In the genomic region with DNA sequence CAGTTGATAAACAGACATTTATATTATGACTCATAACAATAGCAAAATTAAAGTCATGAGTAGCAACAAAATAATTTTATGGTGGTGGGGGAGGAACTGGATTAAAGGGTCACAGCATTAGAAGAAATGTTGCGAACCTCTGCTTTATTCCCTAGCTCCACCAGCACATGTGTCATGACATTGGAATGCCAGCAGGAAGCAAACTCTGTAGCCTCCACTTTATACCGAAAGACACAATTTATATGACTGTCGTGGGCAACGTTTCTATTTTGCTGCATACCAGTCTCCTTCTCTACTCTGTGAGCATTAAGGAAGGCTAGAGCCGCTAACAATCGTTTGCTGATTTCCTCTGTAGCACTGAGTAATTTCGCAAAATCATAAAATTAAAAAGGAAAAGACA, we compare ENCODE assay signal across 22 mouse cellular contexts. TPM values are rescaled to one million over a fixed set of nuclear protein-coding genes. Genes with fewer than 3 reads are reported as not detected.
DNase-seq lines count a peak whose midpoint lies in the region; ATAC-seq and TF ChIP-seq lines count a peak whose summit lies in the region.
"Had no signal": no experiment of that assay in that cellular context is flagged by ENCODE, and none has a peak within 500 bp of the region (broad histone marks: within the 10 kb centered on the region; RNA-seq: fewer than 3 reads in every experiment).

No protein-coding gene starts in this region.

- peak overlapping the region; percentile 40; the same call in 1 of the 2 replicates for H3K4me2 ChIP-seq in heart, embryonic 11.5 days
- H3K4me2 ChIP-seq in kidney, embryonic 16.5 days (replicated peaks; ENCODE audit: low read depth, low read length) = 0 out of 2 replicates have a peak overlapping the region, but pooled peaks have one; percentile 21
- peak overlapping the region; percentile 54 for H3K4me2 ChIP-seq in intestine, postnatal 0 days (replicated peaks; ENCODE audit: low read depth)
- H3K4me2 ChIP-seq: forebrain, embryonic 13.5 days; hindbrain, embryonic 13.5 days; liver, embryonic 11.5 days; neural tube, embryonic 13.5 days had no signal

- no peak for ATAC-seq in heart, embryonic 11.5 days (replicated peaks; ENCODE audit: insufficient number of reproducible peaks, low FRiP score, low TSS enrichment)
- ATAC-seq in kidney, embryonic 16.5 days (ENCODE audit: low FRiP score, low TSS enrichment) = no peak
- ATAC-seq in intestine, postnatal 0 days = peak; percentile 72
- ATAC-seq: forebrain, embryonic 13.5 days had no signal

- H3K9ac ChIP-seq in heart, embryonic 11.5 days (ENCODE audit: low read depth, low read length) = no peak overlapping the region
- no peak overlapping the region for H3K9ac ChIP-seq in kidney, embryonic 16.5 days (replicated peaks; ENCODE audit: low read length)
- no peak overlapping the region for H3K9ac ChIP-seq in intestine, postnatal 0 days (ENCODE audit: low read depth, low read length)
- H3K9ac ChIP-seq: forebrain, embryonic 13.5 days; hindbrain, embryonic 13.5 days; neural tube, embryonic 13.5 days had no signal

- H3K27me3 ChIP-seq in heart, embryonic 11.5 days (ENCODE audit: control insufficient read depth, insufficient read depth, low read length) = no peaks in the 10 kb centered on the region
- H3K27me3 ChIP-seq in kidney, embryonic 16.5 days (ENCODE audit: insufficient read depth, low read length) = no peaks in the 10 kb centered on the region
- no peaks in the 10 kb centered on the region for H3K27me3 ChIP-seq in intestine, postnatal 0 days (replicated peaks; ENCODE audit: control insufficient read depth, insufficient read depth, low read length)
- H3K27me3 ChIP-seq: forebrain, embryonic 13.5 days; hindbrain, embryonic 13.5 days; neural tube, embryonic 13.5 days had no signal

- peak overlapping the region; percentile 73 for H3K27ac ChIP-seq in heart, embryonic 11.5 days (ENCODE audit: low read depth, low read length)
- 0 out of 2 replicates have a peak overlapping the region, but pooled peaks have one; percentile 14 for H3K27ac ChIP-seq in kidney, embryonic 16.5 days (ENCODE audit: low read length)
- peak overlapping the region; percentile 79; the same call in 1 of the 2 replicates for H3K27ac ChIP-seq in intestine, postnatal 0 days (ENCODE audit: low read depth, low read length)
- H3K27ac ChIP-seq: embryonic facial prominence, embryonic 10.5 days; forebrain, embryonic 13.5 days; hindbrain, embryonic 13.5 days; midbrain, embryonic 10.5 days; neural tube, embryonic 13.5 days had no signal

- H3K9me3 ChIP-seq in heart, embryonic 11.5 days (replicated peaks; ENCODE audit: control insufficient read depth, low read length) = no peaks in the 10 kb centered on the region
- H3K9me3 ChIP-seq in kidney, embryonic 16.5 days (ENCODE audit: low read length) = no peaks in the 10 kb centered on the region
- H3K9me3 ChIP-seq in intestine, postnatal 0 days (ENCODE audit: control insufficient read depth) = no peaks in the 10 kb centered on the region
- H3K9me3 ChIP-seq: embryonic facial prominence, embryonic 10.5 days; forebrain, embryonic 13.5 days; hindbrain, embryonic 13.5 days; midbrain, embryonic 10.5 days; neural tube, embryonic 13.5 days had no signal

- TF ChIP-seq CTCF in intestine, postnatal 0 days (IDR thresholded peaks at IDR 0.05; ENCODE audit: low read depth) = no peak

- no peak overlapping the region for H3K4me3 ChIP-seq in heart, embryonic 11.5 days (ENCODE audit: low read depth, low read length)
- H3K4me3 ChIP-seq in kidney, embryonic 16.5 days (ENCODE audit: low read length) = no peak overlapping the region
- H3K4me3 ChIP-seq in intestine, postnatal 0 days (ENCODE audit: low read depth, low read length) = no peak overlapping the region
- H3K4me3 ChIP-seq: embryonic facial prominence, embryonic 10.5 days; forebrain, embryonic 13.5 days; hindbrain, embryonic 13.5 days; midbrain, embryonic 10.5 days; neural tube, embryonic 13.5 days had no signal

- H3K4me1 ChIP-seq in heart, embryonic 11.5 days (ENCODE audit: control insufficient read depth, insufficient read depth, low read length) = peaks cover 24% of the 10 kb centered on the region
- peaks cover 24% of the 10 kb centered on the region for H3K4me1 ChIP-seq in kidney, embryonic 16.5 days (ENCODE audit: insufficient read depth, low read length)
- H3K4me1 ChIP-seq in intestine, postnatal 0 days (replicated peaks; ENCODE audit: control insufficient read depth, insufficient read depth, low read length) = peaks cover 12% of the 10 kb centered on the region
- H3K4me1 ChIP-seq: forebrain, embryonic 13.5 days had no signal

- DNase-seq in heart, adult 11 months = no peak
- no peak for DNase-seq in kidney, adult 8-10 months
- DNase-seq in 3T3-L1 (ENCODE audit: low read depth, low spot score) = peak; percentile 5
- DNase-seq in cerebellum, postnatal 4 days (ENCODE audit: low spot score in 2 of 2) = no peak
- no peak for DNase-seq in right cerebral cortex, postnatal 14 days
- DNase-seq: adrenal gland, postnatal 25 days; B cell, adult 2 months; cerebellum, adult 18-20 months; cerebellum, postnatal 36 days; gastrocnemius, postnatal 36 days; kidney, adult 11 months; lung, postnatal 10 days; thymus, adult 18-20 months had no signal

- 49% methylated on average over 7 of the region's 7 CpGs for WGBS in heart, embryonic 11.5 days (ENCODE audit: insufficient replicate concordance)
- 49% methylated on average over 7 of the region's 7 CpGs for WGBS in kidney, embryonic 16.5 days
- WGBS in intestine, postnatal 0 days = 23% methylated on average over 7 of the region's 7 CpGs

- no peaks in the 10 kb centered on the region; the same call in 1 of the 2 replicates for H3K36me3 ChIP-seq in heart, embryonic 11.5 days (ENCODE audit: control insufficient read depth, insufficient read depth, low read length)
- H3K36me3 ChIP-seq in kidney, embryonic 16.5 days (ENCODE audit: insufficient read depth, low read length) = no peaks in the 10 kb centered on the region
- H3K36me3 ChIP-seq in intestine, postnatal 0 days (ENCODE audit: control insufficient read depth, insufficient read depth) = no peaks in the 10 kb centered on the region
- H3K36me3 ChIP-seq: embryonic facial prominence, embryonic 10.5 days; hindbrain, embryonic 13.5 days; midbrain, embryonic 10.5 days; neural tube, embryonic 13.5 days had no signal

RNA-seq across cellular contexts. Expression of gene Tmtc2, which starts 51.8 kb away (rescaled TPM):
- polyA plus RNA-seq in heart, embryonic 11.5 days (2014; fragmentation: Nextera tagmentation; extraction: Ambion mirVana) = 3.0 and 4.4 TPM in 2 replicates
- polyA plus RNA-seq in kidney, embryonic 16.5 days (2015; fragmentation: Nextera tagmentation; extraction: Ambion mirVana) = 7.8 and 8.8 TPM in 2 replicates
- polyA plus RNA-seq in intestine, postnatal 0 days (2015; fragmentation: Nextera tagmentation; extraction: Ambion mirVana) = 4.1 and 4.9 TPM in 2 replicates

Comparison
In these comparisons a context has a peak if more than half of its experiments do, and no peak if none do; other contexts are left out.
1. H3K27ac ChIP-seq: peak in every context shown above with its lines; median percentile 79 in intestine, postnatal 0 days; 73 in heart, embryonic 11.5 days; 14 in kidney, embryonic 16.5 days.